Mouse (Mus musculus): ENCODE data around the gene Os9. TPM values are rescaled to one million over a fixed set of nuclear protein-coding genes. Genes with fewer than 3 reads are reported as not detected.
A peak's percentile ranks its signal among the peaks of the same experiment; 100 is the strongest.

Gene Os9
- polyA plus RNA-seq, 1 experiment from 2014 or later = 51.2 TPM

- H3K4me2 ChIP-seq = no peak overlapping the region
- no peak for ATAC-seq (replicated peaks; ENCODE audit: low FRiP score)
- H3K9ac ChIP-seq (ENCODE audit: low read depth, low read length) = no peak overlapping the region
- H3K27ac ChIP-seq (ENCODE audit: low read depth, low read length) = no peak overlapping the region
- peaks cover 5% of the 10 kb centered on the region for H3K36me3 ChIP-seq (ENCODE audit: control insufficient read depth, insufficient read depth, low read length)
- peaks cover 21% of the 10 kb centered on the region for H3K4me1 ChIP-seq (replicated peaks; ENCODE audit: control insufficient read depth, insufficient read depth, low read length)
- H3K27me3 ChIP-seq (replicated peaks; ENCODE audit: control insufficient read depth, insufficient read depth, low read length) = no peaks in the 10 kb centered on the region
- no peaks in the 10 kb centered on the region for H3K9me3 ChIP-seq (ENCODE audit: control insufficient read depth, low read length)
- WGBS = 87% methylated on average over 11 of the region's 11 CpGs
- H3K4me3 ChIP-seq (ENCODE audit: low read depth, low read length) = no peak overlapping the region
- DNase-seq (ENCODE audit: low spot score) = no peak
Observed at GRCm38 (mm10) chr10:127118470-127118869, 2.5 kb downstream of the Os9 start.

DNA sequence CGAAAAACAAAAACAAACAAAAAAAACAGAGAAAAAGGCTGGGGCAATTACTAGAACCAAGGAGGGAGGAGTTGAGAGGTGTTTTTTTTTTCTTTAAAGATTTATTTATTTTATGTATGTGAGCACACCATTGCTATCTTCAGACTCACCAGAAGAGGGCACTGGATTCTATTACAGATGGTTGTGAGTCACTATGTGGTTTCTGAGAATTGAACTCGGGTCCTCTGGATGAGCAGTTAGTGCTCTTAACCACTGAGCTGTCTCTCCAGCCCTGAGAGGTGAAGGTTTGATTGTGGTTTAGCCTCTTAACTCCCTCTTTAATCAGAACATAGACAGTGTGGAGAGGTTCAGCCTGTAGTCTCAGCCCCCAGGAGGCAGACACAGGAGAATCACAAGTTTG, 5.9 kb downstream of the Os9 start:
- Histone ChIP-seq H3K4me3 (ENCODE audit: low read depth, low read length) (no peak overlapping the region), H3K27ac (ENCODE audit: low read depth, low read length) (no peak overlapping the region), H3K9ac (ENCODE audit: low read depth, low read length) (no peak overlapping the region), H3K36me3 (ENCODE audit: control insufficient read depth, insufficient read depth, low read length) (peaks cover 11% of the 10 kb centered on the region), H3K4me2 (no peak overlapping the region), H3K9me3 (ENCODE audit: control insufficient read depth, low read length) (no peaks in the 10 kb centered on the region), H3K27me3 (replicated peaks; ENCODE audit: control insufficient read depth, insufficient read depth, low read length) (no peaks in the 10 kb centered on the region), H3K4me1 (replicated peaks; ENCODE audit: control insufficient read depth, insufficient read depth, low read length) (no peaks in the 10 kb centered on the region)
- 71% methylated on average over 2 of the region's 2 CpGs for WGBS
- ATAC-seq (replicated peaks; ENCODE audit: low FRiP score) = no peak
- DNase-seq (ENCODE audit: low spot score) = no peak

GRCm38 (mm10) chr10:127114408-127114807, 6.5 kb downstream of the Os9 start:
- DNase-seq (ENCODE audit: low spot score) = no peak
- H3K36me3 ChIP-seq (ENCODE audit: control insufficient read depth, insufficient read depth, low read length) = peaks cover 11% of the 10 kb centered on the region
- no peak overlapping the region for H3K27ac ChIP-seq (ENCODE audit: low read depth, low read length)
- H3K4me3 ChIP-seq (ENCODE audit: low read depth, low read length) = no peak overlapping the region
- no peaks in the 10 kb centered on the region for H3K27me3 ChIP-seq (replicated peaks; ENCODE audit: control insufficient read depth, insufficient read depth, low read length)
- no peaks in the 10 kb centered on the region for H3K4me1 ChIP-seq (replicated peaks; ENCODE audit: control insufficient read depth, insufficient read depth, low read length)
- no peak for ATAC-seq (replicated peaks; ENCODE audit: low FRiP score)
- 79% methylated on average over 11 of the region's 11 CpGs for WGBS
- H3K9me3 ChIP-seq (ENCODE audit: control insufficient read depth, low read length) = no peaks in the 10 kb centered on the region
- no peak overlapping the region for H3K4me2 ChIP-seq
- H3K9ac ChIP-seq (ENCODE audit: low read depth, low read length) = no peak overlapping the region

DNA sequence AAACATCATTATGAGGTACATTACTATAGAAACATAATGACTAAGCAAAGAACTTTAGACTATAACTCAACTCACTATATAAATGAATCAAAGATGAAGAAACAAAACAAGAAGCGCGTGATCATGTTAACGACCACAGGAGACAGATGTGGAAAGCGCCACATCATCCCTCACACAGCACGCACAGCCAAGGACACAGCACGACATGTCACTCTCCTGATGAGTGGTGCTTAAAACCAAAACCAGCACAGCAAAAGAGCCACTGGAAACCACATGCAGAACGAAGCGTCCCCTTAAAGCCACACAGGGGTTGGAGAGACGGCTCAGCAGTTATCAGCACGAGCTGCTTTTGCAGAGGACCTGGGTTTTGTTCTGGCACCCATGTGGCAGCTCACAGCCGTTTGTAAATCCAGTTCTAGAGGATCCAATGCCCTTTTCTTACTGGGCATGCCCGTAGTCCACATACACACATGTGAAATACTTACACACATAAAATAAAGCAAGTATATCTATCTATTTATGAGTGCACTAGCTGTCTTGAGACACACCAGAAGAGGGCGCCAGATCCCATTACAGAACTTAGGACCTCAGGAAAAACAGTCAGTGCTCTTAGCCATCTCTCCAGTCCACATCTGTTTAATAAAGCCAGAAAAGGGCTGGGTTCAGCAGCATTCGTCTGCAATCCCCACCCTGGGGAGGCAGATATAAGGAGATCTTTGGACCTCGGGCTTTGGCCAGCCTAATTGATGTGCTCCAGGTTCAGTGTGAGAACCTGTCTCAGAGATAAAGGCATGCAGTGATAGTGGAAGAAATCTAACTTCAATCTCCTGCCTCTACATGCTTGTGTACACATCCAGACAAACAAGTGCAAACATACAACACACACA, 9.7 kb downstream of the Os9 start:
- Histone ChIP-seq H3K4me3 (ENCODE audit: low read depth, low read length) (no peak overlapping the region), H3K4me1 (replicated peaks; ENCODE audit: control insufficient read depth, insufficient read depth, low read length) (peaks cover 14% of the 10 kb centered on the region), H3K4me2 (no peak overlapping the region), H3K27ac (ENCODE audit: low read depth, low read length) (no peak overlapping the region), H3K36me3 (ENCODE audit: control insufficient read depth, insufficient read depth, low read length) (peaks cover 9% of the 10 kb centered on the region; the same call in 1 of the 2 replicates), H3K9ac (ENCODE audit: low read depth, low read length) (no peak overlapping the region), H3K27me3 (replicated peaks; ENCODE audit: control insufficient read depth, insufficient read depth, low read length) (no peaks in the 10 kb centered on the region), H3K9me3 (ENCODE audit: control insufficient read depth, low read length) (no peaks in the 10 kb centered on the region)
- 87% methylated on average over 15 of the region's 15 CpGs for WGBS
- no peak for DNase-seq (ENCODE audit: low spot score)
- ATAC-seq (replicated peaks; ENCODE audit: low FRiP score) = no peak

GRCm38 (mm10) chr10:127108262-127108583, 12.7 kb downstream of the Os9 start:
- no peaks in the 10 kb centered on the region for H3K27me3 ChIP-seq (replicated peaks; ENCODE audit: control insufficient read depth, insufficient read depth, low read length)
- H3K27ac ChIP-seq (ENCODE audit: low read depth, low read length) = peak overlapping the region; percentile 26; the same call in 1 of the 2 replicates
- peaks cover 19% of the 10 kb centered on the region for H3K4me1 ChIP-seq (replicated peaks; ENCODE audit: control insufficient read depth, insufficient read depth, low read length)
- H3K9me3 ChIP-seq (ENCODE audit: control insufficient read depth, low read length) = no peaks in the 10 kb centered on the region
- peak overlapping the region; percentile 28; the same call in 1 of the 2 replicates for H3K4me2 ChIP-seq
- no peak overlapping the region for H3K9ac ChIP-seq (ENCODE audit: low read depth, low read length)
- DNase-seq (ENCODE audit: low spot score) = no peak
- no peak overlapping the region for H3K4me3 ChIP-seq (ENCODE audit: low read depth, low read length)
- H3K36me3 ChIP-seq (ENCODE audit: control insufficient read depth, insufficient read depth, low read length) = peaks cover 9% of the 10 kb centered on the region; the same call in 1 of the 2 replicates
- ATAC-seq (replicated peaks; ENCODE audit: low FRiP score) = peak; percentile 66
- WGBS = 53% methylated on average over 3 of the region's 3 CpGs

DNA sequence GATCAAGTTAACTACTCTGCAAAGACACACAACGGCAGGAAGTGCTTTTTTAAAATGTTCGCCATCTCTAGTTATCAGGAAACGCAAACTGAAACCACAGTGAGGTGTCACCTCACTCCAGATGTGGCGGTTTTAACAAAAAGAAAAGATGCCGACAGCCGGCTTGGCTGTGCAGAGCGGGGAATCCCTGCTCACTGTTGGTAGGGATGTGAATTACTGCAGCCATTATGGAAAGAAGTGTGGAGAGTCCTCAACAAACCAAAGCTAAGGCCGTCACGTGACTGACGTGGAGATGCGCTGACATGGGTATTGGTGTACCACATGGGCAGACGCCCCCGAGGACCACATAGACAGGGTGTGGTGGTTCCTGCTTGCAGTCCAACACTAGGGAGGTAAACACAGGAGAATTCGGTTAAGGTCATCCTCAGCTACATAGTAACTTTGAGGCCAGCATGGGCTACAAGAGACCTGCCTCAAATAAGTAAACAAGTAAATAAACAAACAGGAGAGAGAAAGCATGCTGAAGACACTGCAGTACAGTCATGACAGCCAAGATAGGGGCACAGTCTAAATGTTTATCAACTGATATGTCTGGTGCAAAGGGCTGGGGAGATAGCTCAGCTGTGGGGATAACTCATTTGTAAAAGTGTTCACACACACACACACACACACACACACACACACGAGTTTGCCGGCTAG, 13.2 kb downstream of the Os9 start:
- Histone ChIP-seq H3K27me3 (replicated peaks; ENCODE audit: control insufficient read depth, insufficient read depth, low read length) (no peaks in the 10 kb centered on the region), H3K9ac (ENCODE audit: low read depth, low read length) (0 out of 2 replicates have a peak overlapping the region, but pooled peaks have one; percentile 10), H3K4me1 (replicated peaks; ENCODE audit: control insufficient read depth, insufficient read depth, low read length) (peaks cover 19% of the 10 kb centered on the region), H3K4me2 (peak overlapping the region; percentile 28), H3K9me3 (ENCODE audit: control insufficient read depth, low read length) (no peaks in the 10 kb centered on the region), H3K36me3 (ENCODE audit: control insufficient read depth, insufficient read depth, low read length) (peaks cover 7% of the 10 kb centered on the region; the same call in 1 of the 2 replicates), H3K27ac (ENCODE audit: low read depth, low read length) (peak overlapping the region; percentile 26; the same call in 1 of the 2 replicates), H3K4me3 (ENCODE audit: low read depth, low read length) (no peak overlapping the region)
- 55% methylated on average over 16 of the region's 16 CpGs for WGBS
- ATAC-seq (replicated peaks; ENCODE audit: low FRiP score) = peak; percentile 82
- no peak for DNase-seq (ENCODE audit: low spot score)

GRCm38 (mm10) chr10:127103631-127104030, 17.3 kb downstream of the Os9 start:
- peaks cover 37% of the 10 kb centered on the region for H3K4me1 ChIP-seq (replicated peaks; ENCODE audit: control insufficient read depth, insufficient read depth, low read length)
- peak overlapping the region; percentile 43; the same call in 1 of the 2 replicates for H3K27ac ChIP-seq (ENCODE audit: low read depth, low read length)

GRCm38 (mm10) chr10:127101151-127101550, 19.8 kb downstream of the Os9 start:
- no peak overlapping the region; the same call in 1 of the 2 replicates for H3K27ac ChIP-seq (ENCODE audit: low read depth, low read length)
- no peaks in the 10 kb centered on the region for H3K9me3 ChIP-seq (ENCODE audit: control insufficient read depth, low read length)
- H3K36me3 ChIP-seq (ENCODE audit: control insufficient read depth, insufficient read depth, low read length) = peaks cover 4% of the 10 kb centered on the region; the same call in 1 of the 2 replicates
- H3K4me1 ChIP-seq (replicated peaks; ENCODE audit: control insufficient read depth, insufficient read depth, low read length) = peaks cover 23% of the 10 kb centered on the region
- no peak overlapping the region for H3K4me2 ChIP-seq
- ATAC-seq (replicated peaks; ENCODE audit: low FRiP score) = no peak
- WGBS = 73% methylated on average over 6 of the region's 6 CpGs
- H3K4me3 ChIP-seq (ENCODE audit: low read depth, low read length) = no peak overlapping the region
- no peaks in the 10 kb centered on the region for H3K27me3 ChIP-seq (replicated peaks; ENCODE audit: control insufficient read depth, insufficient read depth, low read length)
- DNase-seq (ENCODE audit: low spot score) = no peak
- no peak overlapping the region for H3K9ac ChIP-seq (ENCODE audit: low read depth, low read length)

More at GRCm38 (mm10) chr10:127103631-127104030, 17.3 kb downstream of the Os9 start:
- ATAC-seq (replicated peaks; ENCODE audit: low FRiP score) (no peak), DNase-seq (ENCODE audit: low spot score) (no peak)
- H3K9me3 ChIP-seq (ENCODE audit: control insufficient read depth, low read length) = no peaks in the 10 kb centered on the region
- WGBS = 46% methylated on average over 7 of the region's 7 CpGs
- no peaks in the 10 kb centered on the region for H3K27me3 ChIP-seq (replicated peaks; ENCODE audit: control insufficient read depth, insufficient read depth, low read length)
- peaks cover 8% of the 10 kb centered on the region; the same call in 1 of the 2 replicates for H3K36me3 ChIP-seq (ENCODE audit: control insufficient read depth, insufficient read depth, low read length)
- no peak overlapping the region for H3K4me3 ChIP-seq (ENCODE audit: low read depth, low read length)
- no peak overlapping the region for H3K9ac ChIP-seq (ENCODE audit: low read depth, low read length)
- peak overlapping the region; percentile 43 for H3K4me2 ChIP-seq
